Mouse (Mus musculus) common myeloid progenitor, adult 5-6 weeks (primary cell): Measurements from ENCODE around the gene Mrpl52. TPM values are rescaled to one million over a fixed set of nuclear protein-coding genes. Genes with fewer than 3 reads are reported as not detected.

ENCODE experiments used
- ATAC-seq: replicated peaks from 2 replicates; pipeline ENCODE4 v1.8.0; 2016; ENCODE audit warnings: low read depth, mild to moderate bottlenecking, moderate TSS enrichment, inconsistent platforms; ENCODE audit not compliant: poor library complexity, severe bottlenecking
- total RNA-seq: library from RNA; stranded (forward); fragments of 200-1000, 187-1606 nt; gene quantifications from 2 replicates; pipeline ENCODE4 v1.2.3, GENCODE M21; 2017

Gene Mrpl52
- total RNA-seq, 1 experiment from 2014 or later: 139 TPM

- ATAC-seq: peak; percentile 30; the same call in 1 of the 2 replicates
Observed at GRCm38 (mm10) chr14:54409980-54410810, 16.5 kb upstream of the Mrpl52 start.

GRCm38 (mm10) chr14:54412000-54412576 lies 14.6 kb upstream of the Mrpl52 start:
- ATAC-seq: no peak

- ATAC-seq: peak; percentile 39
Observed at GRCm38 (mm10) chr14:54412629-54413170, 14.0 kb upstream of the Mrpl52 start.

- ATAC-seq: peak; percentile 34
Observed at GRCm38 (mm10) chr14:54413877-54414700, 12.6 kb upstream of the Mrpl52 start.

- no peak for ATAC-seq
Observed at GRCm38 (mm10) chr14:54415241-54416020, 11.3 kb upstream of the Mrpl52 start.

GRCm38 (mm10) chr14:54416229-54416775 lies 10.4 kb upstream of the Mrpl52 start:
- no peak for ATAC-seq

- ATAC-seq: no peak
Observed at GRCm38 (mm10) chr14:54416830-54417229, 9.9 kb upstream of the Mrpl52 start.

- ATAC-seq: peak; percentile 45
Observed at GRCm38 (mm10) chr14:54417623-54418081, 9.1 kb upstream of the Mrpl52 start, which contains the start of gene Slc7a7. Gene Slc7a7, minus strand, starts transcription at chr14:54417780.

- ATAC-seq: no peak
Observed at GRCm38 (mm10) chr14:54421014-54421413, 5.7 kb upstream of the Mrpl52 start.

- no peak for ATAC-seq
Observed at GRCm38 (mm10) chr14:54423406-54423805, 3.3 kb upstream of the Mrpl52 start.

GRCm38 (mm10) chr14:54424634-54425033 lies 2.1 kb upstream of the Mrpl52 start:
- ATAC-seq: no peak

- ATAC-seq: no peak
Observed at GRCm38 (mm10) chr14:54425540-54425939, 1.2 kb upstream of the Mrpl52 start.

- peak; percentile 64 for ATAC-seq
Observed at GRCm38 (mm10) chr14:54426003-54426688, 563 bp upstream of the Mrpl52 start.

GRCm38 (mm10) chr14:54427696-54428095 lies 987 bp downstream of the Mrpl52 start:
- ATAC-seq: no peak

GRCm38 (mm10) chr14:54428421-54428820 lies 1.7 kb downstream of the Mrpl52 start:
- no peak for ATAC-seq

GRCm38 (mm10) chr14:54429332-54430093 lies 2.8 kb downstream of the Mrpl52 start:
- no peak for ATAC-seq

- ATAC-seq: no peak
Observed at GRCm38 (mm10) chr14:54430406-54431145, 3.9 kb downstream of the Mrpl52 start.
